Mouse (Mus musculus) bone marrow, adult 2 months (tissue): Measurements from ENCODE around the gene Frs3. TPM values are rescaled to one million over a fixed set of nuclear protein-coding genes. Genes with fewer than 3 reads are reported as not detected.

ENCODE experiments used
- H3K27ac ChIP-seq: fragments of 200-500 bp; 2 replicates; pipeline ENCODE4 v1.5.1; 2012; ENCODE audit warnings: low read depth, mild to moderate bottlenecking, control low read depth, inconsistent platforms, low read length; ENCODE audit not compliant: control insufficient read depth, poor library complexity, insufficient read depth
- H3K4me1 ChIP-seq: fragments of 200-500 bp; 2 replicates; pipeline ENCODE4 v1.6.1; 2011; ENCODE audit warnings: low read length; ENCODE audit not compliant: control insufficient read depth, insufficient read depth
- H3K4me3 ChIP-seq: fragments of 200-500 bp; replicated peaks from 2 replicates; pipeline ENCODE3; 2011; ENCODE audit warnings: mild to moderate bottlenecking, low read depth, low read length, control low read depth; ENCODE audit not compliant: control insufficient read depth
- CTCF ChIP-seq: fragments of 200-500 bp; IDR thresholded peaks from 2 replicates; pipeline ENCODE4 v1.5.1; 2011; ENCODE audit warnings: low read length, control low read depth; ENCODE audit not compliant: control insufficient read depth, insufficient read depth
- POLR2A ChIP-seq: fragments of 200-500 bp; IDR thresholded peaks from 2 replicates; pipeline ENCODE4 v1.6.1; 2011; ENCODE audit warnings: low read depth, mild to moderate bottlenecking, control low read depth, low read length, borderline replicate concordance; ENCODE audit not compliant: control insufficient read depth
- WGBS: fragments of 180-500 bp; shearing (Covaris S2); methylation state at CpG from one replicate; pipeline ENCODE4 v1.1.7; 2018; 5-methylcytosine and 5-hydroxymethylcytosine counted together
- polyA plus RNA-seq: library from polyadenylated mRNA; stranded (reverse); fragments of >200 nt; gene quantifications from 2 replicates; pipeline ENCODE4 v1.2.4, GENCODE M21; 2011; ENCODE audit warnings: low replicate concordance; ENCODE audit not compliant: missing spikeins, insufficient read depth, insufficient read length

Frs3 gene
- polyA plus RNA-seq, 1 experiment = not detected

DNA sequence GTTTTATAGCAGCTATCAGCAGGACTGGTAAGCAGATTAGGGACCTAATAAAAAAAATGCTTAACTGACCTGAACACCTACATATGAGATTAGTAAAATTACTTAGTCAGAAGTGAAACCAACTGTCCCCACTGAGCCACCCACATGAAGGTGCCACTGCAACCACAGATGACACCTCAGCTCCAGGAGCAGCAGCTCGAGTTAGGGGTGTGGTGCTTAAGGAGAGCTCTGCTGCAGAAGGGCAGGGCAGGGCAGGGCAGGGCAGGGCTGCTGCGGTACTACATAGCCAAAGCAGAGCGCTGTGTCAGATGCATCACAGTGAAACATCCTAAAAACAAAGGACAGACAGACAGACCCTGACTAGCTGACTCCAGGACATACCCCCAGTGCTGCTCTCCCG lies 6.0 kb upstream of the Frs3 start:
- no peak overlapping the region for H3K4me3 ChIP-seq
- TF ChIP-seq CTCF = no peak
- TF ChIP-seq POLR2A = no peak
- WGBS = 66% methylated on average over 4 of the region's 4 CpGs
- H3K4me1 ChIP-seq = no peaks in the 10 kb centered on the region; the same call in 1 of the 2 replicates
- H3K27ac ChIP-seq = no peak overlapping the region

DNA sequence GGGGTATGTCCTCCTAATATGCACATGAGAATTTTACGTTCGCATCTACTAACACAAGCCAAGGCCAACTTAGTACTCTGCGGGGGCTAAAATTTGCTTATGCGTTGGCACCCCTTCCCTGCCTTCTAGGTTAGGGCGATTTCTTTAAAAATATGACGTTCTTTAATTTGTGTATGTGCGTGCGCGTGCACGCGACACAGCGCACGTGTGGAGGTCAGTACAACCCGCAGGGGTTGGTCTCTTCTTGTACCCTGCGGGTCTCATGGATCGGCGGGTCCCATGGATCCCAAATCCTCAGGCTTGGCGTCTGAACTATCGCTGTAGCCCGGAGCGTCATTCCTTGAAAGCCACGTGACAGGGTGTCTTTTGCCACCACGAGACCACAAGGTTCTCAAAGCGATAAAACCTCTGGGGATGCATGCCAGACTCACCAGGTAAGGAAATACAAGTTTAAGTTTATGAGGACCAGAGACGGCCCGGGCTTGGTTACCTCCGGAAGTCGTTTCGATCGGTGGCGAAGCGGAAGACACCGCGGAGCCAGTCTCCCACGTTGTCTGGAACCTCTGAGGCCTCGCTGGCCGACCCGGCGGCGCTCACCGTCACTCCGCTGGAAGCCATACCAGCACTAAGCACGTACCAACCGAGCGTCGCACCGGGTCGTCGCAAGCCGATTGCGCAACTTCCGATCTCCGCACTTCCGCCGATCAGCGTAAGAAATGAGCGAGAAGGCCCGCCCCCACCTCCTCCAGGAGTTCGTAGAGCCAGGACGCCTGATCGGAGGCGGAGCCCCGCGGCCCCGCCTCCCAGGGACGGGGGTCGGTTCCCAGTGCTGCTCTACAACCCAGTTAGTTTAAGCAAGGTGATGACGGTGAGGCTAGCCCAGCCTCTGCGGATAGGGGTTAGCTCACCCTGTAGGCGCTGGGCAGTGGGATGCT lies 1.2 kb upstream of the Frs3 start:
- Histone ChIP-seq H3K4me3 (peak overlapping the region; percentile 91), H3K27ac (peak overlapping the region; percentile 84), H3K4me1 (no peaks in the 10 kb centered on the region; the same call in 1 of the 2 replicates)
- TF ChIP-seq POLR2A = peak; percentile 85; the same call in 1 of the 2 replicates
- TF ChIP-seq CTCF = no peak
- WGBS = under 1% methylated on average over 70 of the region's 70 CpGs

DNA sequence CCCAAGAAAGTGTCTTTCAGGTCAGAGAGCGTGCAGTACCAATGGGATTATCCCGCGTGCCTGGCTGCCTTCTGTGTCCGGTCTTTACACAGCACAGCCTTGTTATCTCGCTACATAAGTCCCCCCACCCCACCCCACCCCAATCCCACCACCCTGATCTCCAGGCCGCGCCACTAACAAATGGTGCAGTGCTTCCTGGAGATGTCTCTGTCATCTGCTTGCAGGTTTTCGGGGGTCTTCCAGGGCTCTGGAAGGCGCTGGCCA lies 554 bp upstream of the Frs3 start, which contains the start of gene Tomm6:
TSS of gene Tomm6 (minus strand) at position 43 of the 264 bp plus-strand sequence.
- Histone ChIP-seq H3K27ac (peak within 1 kb of the TSS; percentile 84), H3K4me3 (peak within 1 kb of the TSS; percentile 91), H3K4me1 (no peaks in the 10 kb centered on the region; the same call in 1 of the 2 replicates)
- WGBS = 2% methylated on average over 9 of the region's 9 CpGs
- TF ChIP-seq POLR2A = no peak
- TF ChIP-seq CTCF = no peak

DNA sequence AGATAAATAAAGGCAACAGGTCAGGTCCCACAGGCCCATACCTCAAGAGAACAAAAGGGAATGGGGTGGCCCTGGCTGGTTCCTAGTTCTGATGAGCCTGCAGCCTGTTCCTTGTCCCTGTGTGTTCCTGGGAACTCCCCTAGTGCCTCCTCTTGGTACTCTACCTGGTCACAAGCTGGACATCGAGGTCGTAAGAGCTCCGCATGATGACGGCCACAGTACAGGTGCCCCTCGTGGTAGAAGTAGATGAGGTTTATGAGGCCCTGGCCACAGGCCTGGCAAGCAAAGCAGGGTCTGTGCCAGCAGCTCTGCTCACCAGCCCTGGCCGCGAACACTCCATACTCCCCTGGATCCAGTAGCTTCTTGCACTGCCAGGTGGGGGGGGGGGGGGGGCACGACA lies 1.1 kb downstream of the Frs3 start:
- WGBS = 87% methylated on average over 8 of the region's 8 CpGs
- Histone ChIP-seq H3K4me1 (no peaks in the 10 kb centered on the region; the same call in 1 of the 2 replicates), H3K4me3 (no peak overlapping the region), H3K27ac (no peak overlapping the region)
- TF ChIP-seq POLR2A = no peak
- no peak for TF ChIP-seq CTCF

DNA sequence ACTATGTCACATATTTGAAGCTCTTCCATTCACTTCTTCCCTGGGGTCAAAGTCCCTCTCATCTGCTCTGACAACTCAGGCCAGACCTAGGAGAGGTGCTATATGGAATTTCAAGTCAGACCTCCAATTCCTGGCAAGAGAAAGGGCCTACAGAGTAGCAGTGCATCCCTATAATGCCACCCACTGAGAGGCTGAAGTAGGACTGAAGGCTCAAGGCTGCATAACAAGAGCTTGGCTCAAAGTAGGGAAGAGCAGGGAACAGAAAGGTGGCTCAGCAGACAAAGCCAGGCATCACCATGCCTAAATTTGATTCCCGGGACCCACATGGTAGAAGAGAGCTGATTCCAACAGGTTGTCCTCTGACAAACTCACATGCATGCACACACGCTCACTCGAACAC lies 2.8 kb downstream of the Frs3 start:
- H3K4me3 ChIP-seq = no peak overlapping the region
- no peaks in the 10 kb centered on the region; the same call in 1 of the 2 replicates for H3K4me1 ChIP-seq
- TF ChIP-seq CTCF = no peak
- H3K27ac ChIP-seq = no peak overlapping the region
- 95% methylated on average over 3 of the region's 3 CpGs for WGBS

DNA sequence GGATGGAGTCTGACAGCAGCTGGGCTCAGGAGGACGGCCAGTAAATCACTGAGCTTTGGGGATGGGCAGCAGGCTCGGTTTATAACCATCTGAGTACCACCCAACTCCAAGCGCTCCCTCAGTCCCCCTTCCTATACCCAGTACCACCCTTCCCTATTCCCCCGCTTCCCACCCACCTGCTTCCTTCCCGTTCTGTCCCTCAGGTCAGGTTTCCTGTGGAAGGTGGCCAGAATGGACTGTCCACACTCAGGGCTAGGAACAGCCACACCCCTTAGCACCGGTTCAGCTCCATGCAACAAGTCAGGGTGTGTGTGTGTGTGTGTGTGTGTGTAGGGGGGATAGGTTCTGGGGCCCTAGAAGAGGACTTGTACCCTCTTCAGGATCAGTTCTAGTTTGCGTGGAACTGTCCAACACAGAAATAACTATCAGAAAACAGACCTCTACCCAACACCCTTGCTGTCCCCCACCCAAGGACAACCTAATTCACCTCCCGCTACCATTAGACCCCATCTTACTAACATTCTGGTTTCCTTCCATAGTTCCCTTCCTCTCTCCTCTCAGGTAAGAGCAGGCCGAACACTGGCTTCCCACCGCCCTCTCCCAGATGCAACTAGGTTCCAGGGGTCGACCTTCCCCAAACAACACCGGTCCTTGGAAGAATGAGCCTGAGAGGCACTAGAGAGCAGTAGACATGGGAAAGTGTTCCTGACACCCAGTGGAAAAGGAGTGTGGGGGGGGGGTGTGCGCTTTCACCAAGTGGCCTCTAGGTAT lies 5.0 kb downstream of the Frs3 start:
- Histone ChIP-seq H3K27ac (no peak overlapping the region), H3K4me1 (no peaks in the 10 kb centered on the region), H3K4me3 (peak overlapping the region; percentile 88)
- TF ChIP-seq POLR2A (no peak), CTCF (no peak)
- WGBS = 71% methylated on average over 13 of the region's 13 CpGs

DNA sequence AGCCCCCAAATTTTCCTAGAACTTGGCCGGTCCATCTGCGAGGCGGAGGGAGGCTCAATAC lies 5.4 kb downstream of the Frs3 start, which contains the start of gene Gm21981:
TSS of gene Gm21981 (minus strand) at position 14 of the 61 bp plus-strand sequence.
- 0% methylated on average over 3 of the region's 3 CpGs for WGBS
- TF ChIP-seq CTCF (no peak), POLR2A (no peak)
- H3K4me3 ChIP-seq = peak within 1 kb of the TSS; percentile 88
- no peaks in the 10 kb centered on the region for H3K4me1 ChIP-seq
- peak within 1 kb of the TSS; percentile 35; the same call in 1 of the 2 replicates for H3K27ac ChIP-seq

DNA sequence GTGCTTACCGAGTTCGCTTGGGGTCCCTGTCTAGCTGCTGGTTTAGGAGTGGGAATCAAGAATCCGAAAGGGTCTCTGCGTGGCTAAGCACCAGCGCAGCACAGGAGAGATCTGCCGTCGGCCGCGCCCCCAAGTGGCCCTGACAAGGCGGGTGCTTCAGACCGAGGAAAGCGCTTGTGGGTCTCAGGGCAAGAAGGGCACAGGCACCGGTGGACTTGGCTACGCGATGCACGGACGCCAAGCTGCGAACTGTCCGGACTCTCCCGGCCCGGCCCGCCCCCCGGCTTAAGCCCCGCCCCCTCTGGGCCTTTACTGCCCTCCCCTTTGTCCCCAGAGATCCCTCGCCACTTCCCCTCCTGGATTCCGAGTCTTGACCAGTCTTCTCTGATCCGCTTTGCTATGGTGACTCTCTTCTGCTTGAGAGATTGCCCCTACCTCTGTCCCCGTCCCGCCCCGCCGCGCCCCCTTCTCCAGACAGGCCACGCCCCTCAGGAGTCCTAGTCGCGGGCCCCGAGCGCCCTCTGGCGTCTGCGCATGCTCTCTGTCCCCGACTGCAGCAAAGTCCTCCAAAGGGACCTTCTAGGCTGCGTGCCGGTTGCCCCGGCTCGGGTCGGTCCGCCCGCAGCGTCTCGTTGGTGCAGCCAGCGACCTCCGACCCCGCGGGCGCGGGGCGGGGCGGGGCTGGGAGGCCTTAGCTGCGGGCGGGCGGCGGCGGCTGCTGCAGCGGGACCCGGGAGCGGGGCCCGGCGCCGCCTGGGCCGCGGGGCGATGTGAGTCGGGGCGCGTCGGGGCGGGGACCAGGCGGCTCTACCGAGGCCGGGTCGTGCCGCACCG lies 5.9 kb downstream of the Frs3 start, which contains the start of gene Prickle4:
TSS of gene Prickle4 (minus strand) at position 234 of the 834 bp plus-strand sequence.
- H3K27ac ChIP-seq = peak within 1 kb of the TSS; percentile 35; the same call in 1 of the 2 replicates
- peak within 1 kb of the TSS; percentile 88 for H3K4me3 ChIP-seq
- H3K4me1 ChIP-seq = no peaks in the 10 kb centered on the region
- TF ChIP-seq POLR2A (peak; percentile 22; the same call in 1 of the 2 replicates), CTCF (peak; percentile 86)
- WGBS = 1% methylated on average over 80 of the region's 82 CpGs
